In the genomic region with DNA sequence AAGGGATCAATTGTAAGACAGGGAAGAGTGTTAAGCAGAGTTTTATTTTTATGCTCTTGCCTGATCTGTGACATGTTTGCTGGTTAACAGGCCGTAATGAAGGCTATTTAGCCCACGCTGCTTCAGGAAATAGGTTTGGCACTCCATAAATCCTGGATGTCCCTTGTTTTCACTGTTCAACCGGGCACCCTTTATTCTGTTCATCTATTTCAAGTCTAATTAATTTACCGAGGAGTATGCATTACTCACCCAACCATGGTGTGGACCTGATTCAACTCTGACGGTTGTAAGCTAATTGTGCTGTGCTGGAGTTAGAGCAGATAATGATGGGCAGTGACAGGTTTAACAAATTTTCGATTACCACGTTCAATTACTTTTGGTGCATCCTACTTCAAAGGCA, we compare ENCODE assay signal across 26 mouse cellular contexts.
DNase-seq lines count a peak whose midpoint lies in the region; ATAC-seq and TF ChIP-seq lines count a peak whose summit lies in the region.
"Had no signal": no experiment of that assay in that cellular context is flagged by ENCODE, and none has a peak within 500 bp of the region (broad histone marks: within the 10 kb centered on the region; RNA-seq: fewer than 3 reads in every experiment).

No protein-coding gene starts in this region.

- no peaks in the 10 kb centered on the region for H3K9me3 ChIP-seq in forebrain, embryonic 11.5 days (ENCODE audit: control insufficient read depth, low read length)
- no peaks in the 10 kb centered on the region for H3K9me3 ChIP-seq in forebrain, embryonic 10.5 days
- H3K9me3 ChIP-seq in kidney, embryonic 15.5 days (replicated peaks), result no peaks in the 10 kb centered on the region
- H3K9me3 ChIP-seq: embryonic facial prominence, embryonic 13.5 days; G1E; hindbrain, embryonic 10.5 days; hindbrain, embryonic 15.5 days; limb, embryonic 12.5 days; lung, embryonic 15.5 days; megakaryocyte, embryonic 14.5 days; midbrain, embryonic 13.5 days; stomach, embryonic 15.5 days had no signal

- H3K27ac ChIP-seq in forebrain, embryonic 11.5 days (ENCODE audit: low read depth, low read length), result no peak overlapping the region
- no peak overlapping the region for H3K27ac ChIP-seq in forebrain, embryonic 10.5 days
- H3K27ac ChIP-seq in kidney, embryonic 15.5 days, result peak overlapping the region; percentile 51; the same call in 1 of the 2 replicates
- H3K27ac ChIP-seq: embryonic facial prominence, embryonic 13.5 days; hindbrain, embryonic 10.5 days; hindbrain, embryonic 15.5 days; limb, embryonic 12.5 days; lung, embryonic 15.5 days; midbrain, embryonic 13.5 days; stomach, embryonic 15.5 days had no signal

- H3K36me3 ChIP-seq in forebrain, embryonic 11.5 days (ENCODE audit: control insufficient read depth, insufficient read depth, low read length), result no peaks in the 10 kb centered on the region
- no peaks in the 10 kb centered on the region for H3K36me3 ChIP-seq in forebrain, embryonic 10.5 days (replicated peaks)
- no peaks in the 10 kb centered on the region for H3K36me3 ChIP-seq in kidney, embryonic 15.5 days
- H3K36me3 ChIP-seq: embryonic facial prominence, embryonic 13.5 days; G1E; hindbrain, embryonic 10.5 days; hindbrain, embryonic 15.5 days; limb, embryonic 12.5 days; lung, embryonic 15.5 days; midbrain, embryonic 13.5 days; stomach, embryonic 15.5 days had no signal

- TF ChIP-seq POLR2A in brain, embryonic 14.5 days (IDR thresholded peaks at IDR 0.05; ENCODE audit: borderline replicate concordance, extremely low read depth, insufficient read depth, insufficient read length, poor library complexity, severe bottlenecking), result no peak

- H3K9ac ChIP-seq in forebrain, embryonic 11.5 days (ENCODE audit: low read length), result no peak overlapping the region
- no peak overlapping the region for H3K9ac ChIP-seq in kidney, embryonic 15.5 days
- H3K9ac ChIP-seq: embryonic facial prominence, embryonic 13.5 days; hindbrain, embryonic 15.5 days; limb, embryonic 12.5 days; lung, embryonic 15.5 days; midbrain, embryonic 13.5 days; stomach, embryonic 15.5 days had no signal

- DNase-seq in forebrain, embryonic 11.5 days (ENCODE audit: low spot score), result no peak
- no peak for DNase-seq in forebrain, embryonic 10.5 days (ENCODE audit: extremely low spot score, low spot score)
- no peak for DNase-seq in kidney, adult 9 months
- DNase-seq in brain, embryonic 14.5 days (ENCODE audit: low read depth), result peak; percentile 57
- DNase-seq in retina, postnatal 1 day, result peak; percentile 43
- DNase-seq: adrenal gland, postnatal 10 days; cerebellum, adult 11 months; cerebellum, adult 9-10 months; gastrocnemius, postnatal 14 days; heart, postnatal 14 days; kidney, adult 8-10 months; lung, postnatal 36 days; right cerebral cortex, postnatal 25 days; thymus, postnatal 14 days had no signal

- WGBS in forebrain, embryonic 11.5 days, result 72% methylated on average over 7 of the region's 7 CpGs
- WGBS in forebrain, embryonic 10.5 days, result 87% methylated on average over 7 of the region's 7 CpGs
- WGBS in kidney, embryonic 15.5 days, result 36% methylated on average over 7 of the region's 7 CpGs

- no peaks in the 10 kb centered on the region for H3K4me1 ChIP-seq in forebrain, embryonic 11.5 days (replicated peaks; ENCODE audit: control insufficient read depth, insufficient read depth, low read length)
- H3K4me1 ChIP-seq in forebrain, embryonic 10.5 days, result no peaks in the 10 kb centered on the region
- H3K4me1 ChIP-seq in kidney, embryonic 15.5 days, result no peaks in the 10 kb centered on the region
- H3K4me1 ChIP-seq: embryonic facial prominence, embryonic 13.5 days; hindbrain, embryonic 10.5 days; hindbrain, embryonic 15.5 days; limb, embryonic 12.5 days; lung, embryonic 15.5 days; megakaryocyte, embryonic 14.5 days; midbrain, embryonic 13.5 days; stomach, embryonic 15.5 days had no signal

- H3K4me2 ChIP-seq in forebrain, embryonic 11.5 days (ENCODE audit: low read depth, low read length, severe bottlenecking), result no peak overlapping the region
- no peak overlapping the region for H3K4me2 ChIP-seq in kidney, embryonic 15.5 days
- H3K4me2 ChIP-seq: embryonic facial prominence, embryonic 13.5 days; hindbrain, embryonic 15.5 days; limb, embryonic 12.5 days; lung, embryonic 15.5 days; midbrain, embryonic 13.5 days; stomach, embryonic 15.5 days had no signal

- no peaks in the 10 kb centered on the region for H3K27me3 ChIP-seq in forebrain, embryonic 11.5 days (ENCODE audit: control insufficient read depth, insufficient read depth, low read length)
- no peaks in the 10 kb centered on the region for H3K27me3 ChIP-seq in forebrain, embryonic 10.5 days (ENCODE audit: poor library complexity, severe bottlenecking)
- no peaks in the 10 kb centered on the region for H3K27me3 ChIP-seq in kidney, embryonic 15.5 days
- H3K27me3 ChIP-seq: embryonic facial prominence, embryonic 13.5 days; hindbrain, embryonic 15.5 days; limb, embryonic 12.5 days; lung, embryonic 15.5 days; megakaryocyte, embryonic 14.5 days; midbrain, embryonic 13.5 days; Patski; stomach, embryonic 15.5 days had no signal

- TF ChIP-seq CTCF in brain, embryonic 14.5 days (IDR thresholded peaks at IDR 0.05; ENCODE audit: borderline replicate concordance, extremely low read depth, insufficient read depth, insufficient read length), result no peak

- no peak overlapping the region for H3K4me3 ChIP-seq in forebrain, embryonic 11.5 days (ENCODE audit: low read depth, low read length)
- no peak overlapping the region for H3K4me3 ChIP-seq in forebrain, embryonic 10.5 days
- H3K4me3 ChIP-seq in kidney, embryonic 15.5 days (replicated peaks), result no peak overlapping the region
- H3K4me3 ChIP-seq: embryonic facial prominence, embryonic 13.5 days; hindbrain, embryonic 10.5 days; hindbrain, embryonic 15.5 days; limb, embryonic 12.5 days; lung, embryonic 15.5 days; megakaryocyte, embryonic 14.5 days; midbrain, embryonic 13.5 days; stomach, embryonic 15.5 days had no signal

- peak; percentile 61 for ATAC-seq in forebrain, embryonic 11.5 days (replicated peaks; ENCODE audit: low FRiP score)
- ATAC-seq in kidney, embryonic 15.5 days (replicated peaks; ENCODE audit: low FRiP score), result peak; percentile 87
- ATAC-seq in megakaryocyte, adult 5-6 weeks (ENCODE audit: poor library complexity, severe bottlenecking), result no peak
- ATAC-seq: midbrain, embryonic 13.5 days; Patski had no signal

Comparison
In these comparisons a context has a peak if more than half of its experiments do, and no peak if none do; other contexts are left out.
1. DNase-seq: peak in brain, embryonic 14.5 days (single experiment) and retina, postnatal 1 day (single experiment); none in forebrain, embryonic 11.5 days (single experiment), forebrain, embryonic 10.5 days (single experiment) and kidney, adult 9 months (single experiment).